Mouse (Mus musculus): ENCODE results near the gene Olfr1380.
"Not testable (repeated sequence)": the region's sequence is repeated elsewhere in the genome, so short reads cannot be mapped to it uniquely, and the experiment has no call there.

Gene Olfr1380

GRCm38 (mm10) chr11:49556578-49556977 lies at the start of gene Olfr1380:
Olfr1380 (plus strand) TSS chr11:49556878.
- not testable (repeated sequence) for DNase-seq (ENCODE audit: low spot score in 2 of 2)

GRCm38 (mm10) chr11:49518086-49518485 lies 38.6 kb upstream of the Olfr1380 start:
- DNase-seq (ENCODE audit: low spot score in 2 of 2) = peak in 1 of 2 experiments; percentile 5

- no peak for DNase-seq (ENCODE audit: low spot score in 2 of 2)
These were observed 37.3 kb upstream of the Olfr1380 start, which contains the start of gene Olfr1383 for GRCm38 (mm10) chr11:49519348-49519747. Olfr1383 (plus strand) TSS chr11:49519648.

- DNase-seq (ENCODE audit: low spot score in 2 of 2) = no peak
These were observed 28.7 kb upstream of the Olfr1380 start, which contains the start of gene Olfr1382 for GRCm38 (mm10) chr11:49527947-49528346. Olfr1382 (plus strand) TSS chr11:49528247.

DNA sequence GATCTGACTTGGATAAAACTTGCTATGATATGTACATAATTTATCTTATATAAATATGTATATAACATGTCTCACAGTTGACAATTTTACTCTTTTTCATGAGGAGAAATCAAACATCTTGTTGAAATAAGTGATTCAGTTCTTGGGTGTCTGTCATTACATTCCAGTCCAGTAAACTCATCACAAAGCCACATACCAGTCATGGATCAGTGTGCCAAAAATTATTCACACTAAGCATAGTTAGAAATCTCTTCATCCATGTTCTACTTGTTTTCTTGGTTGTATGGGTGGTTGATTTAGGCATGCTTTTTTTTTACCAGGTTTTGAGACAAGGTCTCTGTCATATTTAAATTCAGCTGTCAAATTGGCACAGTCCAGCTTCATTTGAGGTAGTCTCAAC lies 23.9 kb upstream of the Olfr1380 start:
- no peak for DNase-seq (ENCODE audit: low spot score in 2 of 2)

GRCm38 (mm10) chr11:49536631-49537030 lies 20.0 kb upstream of the Olfr1380 start:
- DNase-seq (ENCODE audit: low spot score in 2 of 2) = peak in 1 of 2 experiments; percentile 42

- DNase-seq (ENCODE audit: low spot score in 2 of 2) = not testable (repeated sequence)
These were observed 13.5 kb upstream of the Olfr1380 start, which contains the start of gene Olfr1381 for GRCm38 (mm10) chr11:49543149-49543548. Olfr1381 (plus strand) TSS chr11:49543449.

- DNase-seq (ENCODE audit: low spot score in 2 of 2) = not testable (repeated sequence)
These were observed 2.6 kb upstream of the Olfr1380 start for GRCm38 (mm10) chr11:49554033-49554432.

GRCm38 (mm10) chr11:49575054-49575453 lies 18.4 kb downstream of the Olfr1380 start:
- not testable (repeated sequence) for DNase-seq (ENCODE audit: low spot score in 2 of 2)

- DNase-seq (ENCODE audit: low spot score in 2 of 2) = not testable (repeated sequence)
These were observed 23.8 kb downstream of the Olfr1380 start for GRCm38 (mm10) chr11:49580452-49580851.

DNA sequence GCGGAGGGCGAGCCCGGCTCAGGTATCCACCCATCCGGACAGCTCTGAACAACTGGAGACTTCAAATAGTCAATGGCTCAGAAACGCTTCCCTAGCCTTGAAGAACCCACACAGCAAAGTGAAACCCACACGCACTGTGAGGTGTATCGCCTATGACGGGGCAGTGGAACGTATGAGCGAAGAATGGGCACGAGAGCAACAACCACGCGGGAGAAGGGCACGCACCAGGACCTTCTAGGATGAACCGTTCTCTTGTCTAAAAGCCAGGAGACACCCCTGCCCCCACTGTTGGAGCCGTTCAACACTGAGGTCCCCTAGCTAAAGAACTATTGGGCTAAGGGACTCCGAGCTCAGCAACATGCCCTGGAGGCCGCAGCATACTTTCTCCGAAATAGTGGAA lies 33.5 kb downstream of the Olfr1380 start:
- no peak for DNase-seq (ENCODE audit: low spot score in 2 of 2)

DNA sequence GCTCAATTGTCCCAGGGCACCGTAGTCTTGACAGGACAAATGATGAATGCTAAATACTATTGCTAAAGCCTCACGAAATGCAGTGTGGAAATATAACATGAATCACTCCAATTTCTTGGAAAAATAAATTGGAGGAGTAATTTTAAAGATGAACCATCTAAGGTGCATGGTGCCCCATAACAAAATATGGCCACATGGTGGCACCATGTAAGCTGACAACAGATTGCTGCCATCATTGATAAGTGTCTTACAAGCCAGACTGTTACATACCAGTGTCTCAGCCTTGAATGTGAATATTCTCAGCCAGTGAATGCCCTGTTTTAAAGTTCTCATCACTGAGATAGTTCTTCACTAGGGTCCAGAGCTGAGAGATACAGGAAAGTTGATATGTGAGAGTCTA lies 40.5 kb downstream of the Olfr1380 start:
- not testable (repeated sequence) for DNase-seq (ENCODE audit: low spot score in 2 of 2)

DNA sequence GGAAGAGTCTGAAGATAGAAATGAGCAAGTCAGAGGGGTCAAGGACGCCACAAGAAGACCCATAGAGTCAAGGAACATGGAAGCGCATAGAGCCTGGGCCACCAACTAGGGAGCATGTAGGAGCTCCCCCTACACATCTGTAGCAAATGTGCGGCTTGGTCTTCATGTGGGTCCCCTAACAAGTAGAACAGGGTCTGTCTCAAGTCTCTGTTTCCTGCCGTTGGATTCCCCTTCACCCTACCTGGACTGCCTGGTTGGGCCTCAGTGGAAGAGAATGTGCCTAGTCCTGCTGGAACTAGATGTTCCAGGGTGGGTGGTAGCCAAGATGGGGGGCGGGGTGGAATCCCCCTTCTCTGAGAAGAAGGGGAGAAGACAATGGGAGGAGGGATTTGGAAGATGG lies 51.6 kb downstream of the Olfr1380 start:
- not testable (repeated sequence) for DNase-seq (ENCODE audit: low spot score in 2 of 2)

DNA sequence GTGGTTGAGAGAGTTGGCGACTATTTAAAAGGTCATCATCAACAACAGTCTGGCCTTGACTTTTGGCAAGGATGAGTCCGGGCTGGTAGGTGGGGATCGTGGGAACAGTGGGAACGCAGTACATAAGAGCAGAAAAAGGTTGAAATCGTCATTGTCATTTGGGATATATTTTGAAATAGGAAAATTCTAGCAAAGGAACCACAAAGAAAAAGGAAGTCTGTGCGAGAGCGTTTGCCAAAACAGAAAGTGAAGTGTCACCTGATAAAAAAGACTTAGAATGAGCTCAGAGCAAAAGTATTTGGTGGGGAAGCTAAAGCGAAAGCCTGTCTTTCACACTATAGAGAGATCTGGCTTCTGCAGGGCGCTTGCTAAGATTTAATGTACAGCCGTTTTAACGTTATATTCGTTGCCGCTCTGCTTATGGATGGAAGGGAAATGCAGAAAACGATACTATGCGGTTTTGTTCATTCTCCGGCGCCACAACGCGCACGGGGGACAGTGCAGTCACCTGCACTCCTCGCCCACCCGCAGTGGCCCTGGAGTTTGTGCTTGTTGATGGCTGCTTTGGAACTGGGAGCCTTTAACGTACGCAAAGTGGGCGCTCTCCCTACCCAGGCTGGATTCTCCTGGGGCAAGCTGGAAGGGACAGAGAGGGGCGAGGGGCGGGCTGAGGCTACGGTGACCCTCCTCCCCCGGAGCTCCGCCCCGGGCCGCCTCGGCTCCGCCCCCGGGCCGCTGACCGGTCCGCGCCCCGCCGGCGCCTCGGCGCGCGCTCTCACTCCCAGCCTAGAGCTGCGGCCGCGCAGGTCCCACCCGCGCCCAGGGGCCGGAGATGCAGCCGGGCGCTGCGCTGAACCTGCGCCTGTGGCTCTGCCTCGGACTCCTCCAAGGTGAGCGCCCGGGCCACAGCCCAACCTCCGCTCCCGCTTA lies 52.5 kb downstream of the Olfr1380 start, which contains the start of gene Flt4:
Flt4 (plus strand) TSS at position 326 of the 930 bp plus-strand sequence.
- not testable (repeated sequence) for DNase-seq (ENCODE audit: low spot score in 2 of 2)

- DNase-seq (ENCODE audit: low spot score in 2 of 2) = not testable (repeated sequence)
These were observed 53.5 kb downstream of the Olfr1380 start for GRCm38 (mm10) chr11:49609868-49610824.

GRCm38 (mm10) chr11:49611349-49611748 lies 54.7 kb downstream of the Olfr1380 start:
- not testable (repeated sequence) for DNase-seq (ENCODE audit: low spot score in 2 of 2)

- DNase-seq (ENCODE audit: low spot score in 2 of 2) = no peak
These were observed 55.5 kb downstream of the Olfr1380 start for GRCm38 (mm10) chr11:49612154-49612553.

GRCm38 (mm10) chr11:49613349-49613748 lies 56.7 kb downstream of the Olfr1380 start:
- no peak for DNase-seq (ENCODE audit: low spot score in 2 of 2)
